Mouse (Mus musculus): ENCODE results near the gene Gm45234. TPM values are rescaled to one million over a fixed set of nuclear protein-coding genes. Genes with fewer than 3 reads are reported as not detected.

Gene Gm45234
- polyA plus RNA-seq, 1 experiment from 2014 or later = not detected

DNA sequence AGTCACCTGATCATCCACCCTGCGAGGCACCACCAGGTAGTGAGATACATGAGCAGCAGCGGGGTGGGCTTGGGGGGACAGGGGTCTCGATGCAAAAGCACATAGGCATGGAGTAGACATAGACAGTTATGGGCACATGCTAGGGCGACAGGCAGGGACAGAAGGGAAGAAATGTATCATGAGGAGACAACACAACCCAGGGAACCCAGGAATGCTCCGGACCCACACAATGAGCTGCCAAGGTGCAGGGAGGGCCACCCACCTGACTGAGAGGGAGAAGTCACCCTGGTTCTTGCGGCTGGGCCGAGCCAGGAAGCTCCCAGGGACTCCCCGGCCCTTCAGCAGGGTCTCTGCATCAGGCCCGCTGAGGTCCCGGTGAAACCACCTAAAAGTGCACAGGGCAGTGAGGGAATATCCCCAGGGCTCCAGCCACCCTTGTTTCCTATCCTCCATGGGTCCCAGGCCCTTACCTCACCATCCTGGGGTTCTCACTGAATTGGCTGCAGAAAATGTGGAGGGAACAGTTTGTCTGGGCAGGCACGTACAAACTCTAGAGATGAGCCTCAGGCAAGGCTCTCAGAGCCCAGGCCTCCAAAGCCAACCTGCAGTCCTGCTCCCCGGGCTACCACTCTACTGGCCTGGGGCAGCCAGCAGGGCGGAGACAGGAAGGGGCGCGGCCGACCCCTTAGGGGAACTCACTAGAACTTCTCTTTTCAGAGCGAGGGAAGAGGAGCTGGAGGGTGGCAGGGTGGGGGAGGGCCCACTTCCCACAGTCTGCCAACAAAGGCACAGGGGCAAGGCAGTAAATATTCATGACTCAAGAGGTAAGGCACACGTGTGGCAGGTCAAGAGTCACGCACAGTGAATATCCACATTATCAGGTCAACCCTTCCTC is 23.1 kb downstream of the Gm45234 start:
- H3K27ac ChIP-seq = no peak overlapping the region
- 54% methylated on average over 19 of the region's 19 CpGs for WGBS
- H3K9me3 ChIP-seq = no peaks in the 10 kb centered on the region
- H3K36me3 ChIP-seq = no peaks in the 10 kb centered on the region
- no peak overlapping the region; the same call in 1 of the 2 replicates for H3K4me3 ChIP-seq (replicated peaks)
- H3K4me1 ChIP-seq (replicated peaks) = peaks cover 10% of the 10 kb centered on the region; the same call in 1 of the 2 replicates
- peak overlapping the region; percentile 21; the same call in 1 of the 2 replicates for H3K9ac ChIP-seq
- no peaks in the 10 kb centered on the region for H3K27me3 ChIP-seq (replicated peaks)
- peak; percentile 46 for ATAC-seq
- no peak overlapping the region for H3K4me2 ChIP-seq (replicated peaks)

DNA sequence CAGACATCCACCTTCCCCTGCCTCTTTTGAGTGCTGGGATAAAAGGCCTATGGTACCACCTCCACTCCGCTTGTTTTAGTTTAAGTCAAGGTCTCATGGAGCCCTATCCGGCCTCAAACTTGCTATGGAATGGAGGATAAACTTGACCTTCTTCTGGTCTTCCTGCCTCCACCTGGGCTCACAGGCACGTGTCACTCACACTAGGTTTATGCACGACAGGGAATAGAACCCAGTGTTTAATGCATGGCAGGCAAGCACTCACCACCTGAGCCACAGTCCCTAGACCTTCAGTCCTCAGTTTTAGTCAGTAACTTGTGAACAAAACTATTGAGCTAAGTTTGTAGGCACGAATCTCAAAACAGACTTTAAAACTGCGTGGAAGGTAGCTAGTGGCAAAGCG is 24.8 kb downstream of the Gm45234 start:
- WGBS = 81% methylated on average over 7 of the region's 7 CpGs
- H3K9me3 ChIP-seq = no peaks in the 10 kb centered on the region
- no peak overlapping the region for H3K9ac ChIP-seq
- H3K27me3 ChIP-seq (replicated peaks) = no peaks in the 10 kb centered on the region
- peaks cover 13% of the 10 kb centered on the region; the same call in 1 of the 2 replicates for H3K4me1 ChIP-seq (replicated peaks)
- no peak overlapping the region for H3K4me3 ChIP-seq (replicated peaks)
- no peaks in the 10 kb centered on the region for H3K36me3 ChIP-seq
- no peak for ATAC-seq
- no peak overlapping the region for H3K27ac ChIP-seq
- no peak overlapping the region for H3K4me2 ChIP-seq (replicated peaks)

DNA sequence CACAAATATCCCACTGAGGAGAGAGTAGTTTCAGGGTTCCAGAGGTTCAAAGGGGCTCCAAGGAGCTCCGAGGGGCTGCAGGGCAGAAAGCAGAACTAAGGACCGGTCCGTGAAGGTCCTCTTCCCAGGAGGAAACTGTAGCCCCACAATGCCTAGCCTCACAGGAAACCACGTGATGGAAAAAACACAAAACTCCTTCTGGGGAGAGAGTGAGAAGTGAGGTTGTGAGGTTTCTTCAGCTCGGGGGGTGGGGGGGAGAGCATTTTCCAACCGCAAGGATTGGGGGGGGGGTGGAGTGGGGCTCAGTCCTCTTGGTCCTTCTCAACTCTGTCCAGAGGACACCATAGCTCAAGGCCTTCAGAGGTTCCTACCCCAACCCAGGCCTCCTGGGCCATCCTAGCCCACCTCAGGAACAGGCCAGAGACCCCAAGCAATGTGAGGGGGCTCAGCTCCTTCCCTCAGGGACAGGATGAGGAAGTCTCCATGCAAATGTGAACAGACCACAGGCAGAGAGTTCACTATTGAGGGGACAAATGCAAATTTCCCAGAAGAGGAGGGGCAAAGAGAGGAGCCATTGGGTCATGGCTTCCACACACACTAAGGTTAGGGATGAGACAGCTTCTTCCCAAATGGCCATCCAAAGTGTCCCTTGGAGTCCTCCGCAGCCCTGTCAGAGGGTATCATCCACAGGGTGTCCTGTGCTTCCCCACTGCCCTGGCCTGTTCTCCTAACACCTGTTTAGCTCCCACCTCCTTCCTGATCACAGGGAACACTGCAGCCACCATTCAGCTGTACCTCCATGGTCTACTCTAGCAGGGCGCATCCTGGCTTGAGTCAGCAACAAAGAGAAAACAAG is 25.7 kb downstream of the Gm45234 start:
- peaks cover 13% of the 10 kb centered on the region; the same call in 1 of the 2 replicates for H3K4me1 ChIP-seq (replicated peaks)
- no peak overlapping the region for H3K9ac ChIP-seq
- no peaks in the 10 kb centered on the region for H3K9me3 ChIP-seq
- H3K4me3 ChIP-seq (replicated peaks) = no peak overlapping the region
- no peaks in the 10 kb centered on the region for H3K36me3 ChIP-seq
- no peaks in the 10 kb centered on the region for H3K27me3 ChIP-seq (replicated peaks)
- H3K4me2 ChIP-seq (replicated peaks) = no peak overlapping the region
- no peak for ATAC-seq
- 80% methylated on average over 8 of the region's 8 CpGs for WGBS
- H3K27ac ChIP-seq = no peak overlapping the region

DNA sequence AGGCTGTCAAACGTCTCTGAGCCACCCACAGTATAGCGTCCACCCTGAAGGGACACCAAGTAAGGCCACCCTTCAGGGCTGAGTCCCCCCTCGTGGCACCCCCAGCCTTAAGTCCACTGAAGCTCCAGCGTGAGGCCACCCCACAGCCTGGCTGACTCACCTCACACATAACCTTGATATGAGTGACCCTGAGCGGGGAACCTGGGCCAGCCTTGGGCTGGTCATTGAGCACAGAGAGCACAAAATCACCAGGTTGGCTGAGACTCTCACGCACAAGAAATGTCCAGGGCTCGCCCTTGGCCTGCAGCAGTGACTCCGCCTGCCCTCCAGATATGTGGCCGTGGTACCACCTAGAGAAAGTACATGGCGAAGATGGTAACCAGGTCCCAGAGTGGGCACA is 27.2 kb downstream of the Gm45234 start:
- Histone ChIP-seq H3K4me3 (replicated peaks) (no peak overlapping the region), H3K27me3 (replicated peaks) (no peaks in the 10 kb centered on the region), H3K9me3 (no peaks in the 10 kb centered on the region), H3K36me3 (no peaks in the 10 kb centered on the region), H3K9ac (no peak overlapping the region), H3K27ac (no peak overlapping the region), H3K4me2 (replicated peaks) (no peak overlapping the region), H3K4me1 (replicated peaks) (peaks cover 13% of the 10 kb centered on the region; the same call in 1 of the 2 replicates)
- no peak for ATAC-seq
- 86% methylated on average over 10 of the region's 10 CpGs for WGBS

DNA sequence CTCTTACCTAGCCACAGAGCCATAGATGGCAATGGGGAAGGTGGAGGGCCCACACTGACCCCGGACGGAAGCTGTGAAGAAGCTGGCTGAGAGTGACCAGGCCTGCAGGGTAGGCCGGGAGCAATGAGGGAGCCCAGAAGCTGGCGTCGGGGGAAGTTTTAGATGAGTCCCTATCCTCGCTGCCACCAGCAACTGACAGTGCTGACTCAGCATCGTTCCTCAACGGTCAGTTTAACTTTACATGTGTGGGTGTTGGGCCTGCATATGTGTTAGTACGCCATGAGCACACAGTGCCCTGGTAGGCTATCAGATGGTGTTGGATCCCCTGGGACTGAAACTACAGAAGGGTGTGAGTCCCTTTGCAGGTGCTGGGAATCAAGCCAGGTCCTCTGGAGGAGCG is 31.3 kb downstream of the Gm45234 start:
- no peak for ATAC-seq
- H3K36me3 ChIP-seq = no peaks in the 10 kb centered on the region
- H3K4me3 ChIP-seq (replicated peaks) = no peak overlapping the region
- H3K9ac ChIP-seq = no peak overlapping the region
- H3K4me2 ChIP-seq (replicated peaks) = no peak overlapping the region
- H3K27me3 ChIP-seq (replicated peaks) = no peaks in the 10 kb centered on the region
- no peak overlapping the region for H3K27ac ChIP-seq
- no peaks in the 10 kb centered on the region for H3K9me3 ChIP-seq
- WGBS = 81% methylated on average over 10 of the region's 10 CpGs
- H3K4me1 ChIP-seq (replicated peaks) = 0 out of 2 replicates have a peak, but pooled peaks cover 6% of the 10 kb centered on the region

DNA sequence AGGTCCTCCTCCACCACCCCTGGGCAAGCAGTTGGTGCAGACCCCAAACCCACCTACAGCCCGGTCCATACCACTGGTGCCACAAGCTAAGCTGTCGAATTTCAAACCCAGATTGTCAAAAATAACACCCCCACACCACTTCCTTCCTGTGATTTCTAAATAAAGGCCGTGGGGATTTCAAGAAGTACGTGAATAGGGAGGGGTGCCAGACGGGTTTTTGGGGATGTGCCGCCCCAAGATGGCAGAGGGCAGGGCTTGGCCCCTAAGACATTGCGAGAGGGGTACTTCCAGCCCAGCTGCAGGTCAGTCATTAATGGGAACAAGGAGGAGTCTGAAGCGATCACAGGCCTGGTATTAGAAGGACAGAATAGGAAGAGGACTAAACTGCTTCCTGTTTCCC is 32.3 kb downstream of the Gm45234 start:
- H3K4me1 ChIP-seq (replicated peaks) = 0 out of 2 replicates have a peak, but pooled peaks cover 6% of the 10 kb centered on the region
- no peak overlapping the region for H3K4me3 ChIP-seq (replicated peaks)
- 81% methylated on average over 8 of the region's 8 CpGs for WGBS

DNA sequence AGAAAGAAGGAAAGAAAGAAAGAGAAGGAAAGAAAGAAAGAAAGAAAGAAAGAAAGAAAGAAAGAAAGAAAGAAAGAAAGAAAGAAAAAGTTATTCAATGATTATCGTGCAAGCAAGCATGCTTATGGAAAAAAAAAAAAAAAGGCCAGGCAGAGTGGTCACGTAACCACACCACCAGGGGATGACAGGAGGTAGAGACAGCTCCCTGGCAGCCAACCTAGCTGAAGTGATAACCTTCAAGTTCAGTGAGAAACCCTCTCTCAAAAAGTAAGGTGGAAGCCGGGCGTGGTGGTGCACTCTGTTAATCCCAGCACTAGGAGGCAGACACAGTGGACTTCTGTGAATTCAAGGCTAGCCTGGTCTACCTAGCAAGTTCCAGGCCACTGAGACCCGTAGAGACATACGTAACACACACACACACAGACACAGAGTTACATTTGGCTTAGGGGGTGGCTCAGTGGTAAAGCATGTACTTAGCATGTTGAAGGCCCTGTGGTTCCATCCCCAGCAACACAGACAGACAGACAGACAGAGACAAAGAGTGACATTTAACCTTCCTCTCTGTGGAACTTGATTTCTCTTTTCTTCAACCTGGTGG is 32.8 kb downstream of the Gm45234 start:
- 0 out of 2 replicates have a peak, but pooled peaks cover 5% of the 10 kb centered on the region for H3K4me1 ChIP-seq (replicated peaks)
- no peaks in the 10 kb centered on the region for H3K9me3 ChIP-seq
- H3K9ac ChIP-seq = no peak overlapping the region
- no peak overlapping the region for H3K27ac ChIP-seq
- no peak overlapping the region for H3K4me2 ChIP-seq (replicated peaks)
- no peak for ATAC-seq
- no peaks in the 10 kb centered on the region for H3K27me3 ChIP-seq (replicated peaks)
- H3K4me3 ChIP-seq (replicated peaks) = no peak overlapping the region
- WGBS = 82% methylated on average over 6 of the region's 6 CpGs
- no peaks in the 10 kb centered on the region for H3K36me3 ChIP-seq

More for the DNA sequence above, 32.3 kb downstream of the Gm45234 start:
- Histone ChIP-seq H3K4me2 (replicated peaks) (no peak overlapping the region), H3K27ac (no peak overlapping the region), H3K9me3 (no peaks in the 10 kb centered on the region), H3K27me3 (replicated peaks) (no peaks in the 10 kb centered on the region), H3K36me3 (no peaks in the 10 kb centered on the region), H3K9ac (no peak overlapping the region)
- ATAC-seq = no peak

DNA sequence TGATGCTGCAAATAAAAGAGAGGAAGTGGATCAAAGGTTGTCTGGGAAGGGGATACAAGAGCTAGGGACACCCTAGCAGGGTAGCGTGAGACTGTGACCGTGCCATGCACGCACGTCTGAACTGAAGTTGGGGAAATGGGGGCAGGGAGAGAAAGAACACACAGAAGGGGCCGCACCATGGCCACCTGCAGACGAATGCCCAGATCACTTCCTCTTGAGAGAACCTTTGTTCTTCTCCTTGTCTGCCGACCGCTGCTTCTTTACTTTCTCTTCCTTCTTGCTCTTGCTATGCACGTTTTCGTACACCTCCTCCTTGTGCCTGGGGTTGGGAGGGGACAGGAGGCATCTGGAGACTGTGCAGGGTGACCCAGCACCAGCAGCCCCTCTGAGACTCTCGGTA is 34.9 kb downstream of the Gm45234 start:
- 47% methylated on average over 11 of the region's 11 CpGs for WGBS
- H3K27ac ChIP-seq = 0 out of 2 replicates have a peak overlapping the region, but pooled peaks have one; percentile 3
- ATAC-seq = no peak

DNA sequence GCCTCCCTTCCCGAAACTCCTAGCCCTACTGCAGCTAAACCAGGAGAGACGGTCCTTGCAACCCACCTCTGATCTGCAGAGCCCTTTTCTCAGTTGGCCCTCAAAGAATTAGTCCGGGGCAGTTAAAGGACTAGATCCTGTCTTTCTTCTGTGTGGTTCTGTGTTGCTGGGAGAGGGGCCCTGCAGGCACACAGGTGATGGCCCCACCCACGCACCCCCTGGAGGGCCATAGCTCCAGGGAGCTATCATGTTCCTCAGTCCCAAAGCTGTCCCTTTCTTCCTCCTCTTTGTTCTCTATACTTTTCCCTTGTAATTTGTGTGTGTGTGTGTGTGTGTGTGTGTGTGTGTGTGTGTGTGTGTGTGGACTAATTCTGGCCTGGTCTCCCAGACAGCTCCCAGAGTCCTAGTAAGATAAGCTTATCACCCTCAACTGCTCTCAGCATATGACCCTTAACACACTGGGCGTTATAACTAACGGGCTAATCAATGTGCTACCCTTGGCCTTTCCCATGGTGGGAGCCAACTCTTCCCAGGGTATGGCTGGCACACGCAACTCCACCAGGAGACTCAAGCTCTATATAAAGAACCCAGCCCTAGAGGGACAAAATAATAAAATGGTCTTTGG is 36.4 kb downstream of the Gm45234 start:
- Histone ChIP-seq H3K27me3 (replicated peaks) (no peaks in the 10 kb centered on the region), H3K4me1 (replicated peaks) (peaks cover 5% of the 10 kb centered on the region; the same call in 1 of the 2 replicates), H3K36me3 (peaks cover 21% of the 10 kb centered on the region), H3K27ac (peak overlapping the region; percentile 79), H3K9me3 (no peaks in the 10 kb centered on the region), H3K9ac (peak overlapping the region; percentile 62), H3K4me2 (replicated peaks) (peak overlapping the region; percentile 51), H3K4me3 (replicated peaks) (peak overlapping the region; percentile 42)
- 54% methylated on average over 7 of the region's 7 CpGs for WGBS
- ATAC-seq = peak; percentile 45

More for the DNA sequence above, 34.9 kb downstream of the Gm45234 start:
- Histone ChIP-seq H3K9ac (no peak overlapping the region), H3K4me1 (replicated peaks) (peaks cover 5% of the 10 kb centered on the region; the same call in 1 of the 2 replicates), H3K9me3 (no peaks in the 10 kb centered on the region), H3K36me3 (peaks cover 9% of the 10 kb centered on the region), H3K4me2 (replicated peaks) (peak overlapping the region; percentile 51), H3K4me3 (replicated peaks) (peak overlapping the region; percentile 42; the same call in 1 of the 2 replicates), H3K27me3 (replicated peaks) (no peaks in the 10 kb centered on the region)

DNA sequence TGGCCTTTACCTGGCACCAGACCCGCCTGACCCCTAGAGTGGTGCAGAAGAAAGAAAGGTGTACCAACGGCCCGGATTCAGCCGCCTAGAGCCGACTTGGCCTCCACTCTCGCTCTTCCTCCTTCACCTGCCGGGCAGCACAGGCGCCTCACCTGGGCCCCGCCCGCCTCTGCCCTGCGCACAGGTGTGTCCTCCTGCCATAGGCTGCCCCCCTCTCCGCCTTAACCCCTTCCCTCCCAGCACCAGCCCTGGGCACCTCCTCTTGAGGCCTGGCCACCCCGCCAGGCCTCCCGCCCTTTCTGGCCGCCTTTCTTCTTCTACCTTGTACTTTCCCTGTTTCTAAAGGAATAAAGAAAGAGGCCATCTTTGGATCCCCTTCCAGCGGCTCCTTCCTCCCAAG is 37.1 kb downstream of the Gm45234 start:
- WGBS = 40% methylated on average over 16 of the region's 16 CpGs
- H3K9ac ChIP-seq = peak overlapping the region; percentile 62
- H3K27ac ChIP-seq = peak overlapping the region; percentile 79
- H3K4me3 ChIP-seq (replicated peaks) = peak overlapping the region; percentile 42
- H3K27me3 ChIP-seq (replicated peaks) = no peaks in the 10 kb centered on the region
- no peaks in the 10 kb centered on the region for H3K9me3 ChIP-seq
- H3K36me3 ChIP-seq = peaks cover 21% of the 10 kb centered on the region
- peak overlapping the region; percentile 51 for H3K4me2 ChIP-seq (replicated peaks)
- H3K4me1 ChIP-seq (replicated peaks) = peaks cover 10% of the 10 kb centered on the region; the same call in 1 of the 2 replicates
- ATAC-seq = peak; percentile 85

DNA sequence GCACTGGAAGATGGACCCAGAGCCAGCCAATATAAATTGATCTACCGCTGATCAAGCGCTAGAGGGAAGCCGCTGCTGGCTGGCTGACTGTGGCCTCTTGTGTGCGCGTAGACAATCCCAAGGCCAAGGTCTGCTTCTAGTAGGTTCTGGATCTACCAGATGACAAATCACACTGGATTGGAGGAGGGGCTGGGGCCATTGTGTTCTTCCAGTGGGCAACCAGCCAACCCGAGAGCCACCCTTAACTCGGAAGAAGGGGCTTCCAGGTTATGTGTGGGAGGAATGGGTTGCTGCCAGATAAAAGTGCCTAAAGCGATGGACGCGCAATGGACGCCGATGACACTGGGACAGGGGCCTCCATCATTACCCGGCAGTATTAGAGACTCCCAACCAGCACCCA is 37.9 kb downstream of the Gm45234 start:
- H3K27ac ChIP-seq = peak overlapping the region; percentile 79
- no peaks in the 10 kb centered on the region for H3K9me3 ChIP-seq
- peak overlapping the region; percentile 42 for H3K4me3 ChIP-seq (replicated peaks)
- 39% methylated on average over 13 of the region's 13 CpGs for WGBS
- peak overlapping the region; percentile 52 for H3K9ac ChIP-seq
- no peaks in the 10 kb centered on the region for H3K27me3 ChIP-seq (replicated peaks)
- H3K36me3 ChIP-seq = peaks cover 21% of the 10 kb centered on the region
- H3K4me2 ChIP-seq (replicated peaks) = peak overlapping the region; percentile 44
- peaks cover 17% of the 10 kb centered on the region for H3K4me1 ChIP-seq (replicated peaks)
- ATAC-seq = no peak

Data from intestine, embryonic 15.5 days (tissue).